Mouse (Mus musculus): ENCODE measurements at regions not wholly inside any gene's neighbourhood (a gene's known extent, or its start where the extent isn't known, plus 50 kb on each side); places are given as distances from the start of the nearest gene placed in this dataset.

- H3K36me3 ChIP-seq (ENCODE audit: control insufficient read depth, insufficient read depth), result no peaks in the 10 kb centered on the region
- H3K4me3 ChIP-seq, result no peak overlapping the region
- no peaks in the 10 kb centered on the region for H3K79me2 ChIP-seq (ENCODE audit: control insufficient read depth, insufficient read depth)
- no peak overlapping the region for H3ac ChIP-seq (ENCODE audit: control insufficient read depth, insufficient read length)
- TF ChIP-seq USF1 (IDR thresholded peaks at IDR 0.05; ENCODE audit: low read depth) (no peak), MYOD1 (IDR thresholded peaks at IDR 0.05; ENCODE audit: control insufficient read depth in 1 of 3, insufficient read length in 2 of 3, low read depth in 2 of 3) (peak in 1 of 3 experiments; percentile 12), TCF3 (IDR thresholded peaks at IDR 0.05; ENCODE audit: insufficient read length, low read depth) (no peak)
- H3K4me2 ChIP-seq (ENCODE audit: low read depth), result no peak overlapping the region
- no peaks in the 10 kb centered on the region for H3K27me3 ChIP-seq (ENCODE audit: control insufficient read depth, insufficient read depth, insufficient read length)
Measured at GRCm38 (mm10) chr13:45325736-45326293, 63.7 kb upstream of the Mylip start.

DNA sequence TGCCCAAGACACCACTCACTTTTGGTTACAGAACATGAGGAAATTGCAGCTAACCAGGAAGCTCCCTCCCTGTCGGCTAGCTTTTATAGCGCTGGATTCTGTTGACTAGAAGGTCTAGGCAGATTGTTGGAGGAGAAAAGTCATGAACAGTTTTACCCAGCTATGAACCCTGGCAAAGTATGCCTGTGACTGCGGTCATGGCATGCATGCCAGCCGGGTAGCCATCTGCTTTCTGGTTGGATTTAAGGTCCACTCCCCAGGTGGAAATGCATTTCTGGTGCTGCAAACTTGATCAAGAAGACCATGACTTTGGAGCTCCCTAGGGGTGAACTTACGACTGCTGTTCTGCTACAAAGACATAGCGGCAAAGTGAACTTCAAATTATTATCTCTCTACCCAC, 62.8 kb upstream of the Mylip start:
- Histone ChIP-seq H3K79me2 (ENCODE audit: control insufficient read depth, insufficient read depth) (no peaks in the 10 kb centered on the region), H3K36me3 (ENCODE audit: control insufficient read depth, insufficient read depth) (no peaks in the 10 kb centered on the region), H3ac (ENCODE audit: control insufficient read depth, insufficient read length) (no peak overlapping the region), H3K27me3 (ENCODE audit: control insufficient read depth, insufficient read depth, insufficient read length) (no peaks in the 10 kb centered on the region), H3K4me2 (ENCODE audit: low read depth) (no peak overlapping the region), H3K4me3 (no peak overlapping the region)
- no peak for TF ChIP-seq CEBPB (IDR thresholded peaks at IDR 0.05; ENCODE audit: insufficient read depth, poor library complexity, severe bottlenecking)
- no peak for TF ChIP-seq POLR2A (IDR thresholded peaks at IDR 0.05; ENCODE audit: insufficient read length, low read depth)
- TF ChIP-seq REST (IDR thresholded peaks at IDR 0.05; ENCODE audit: insufficient read depth, insufficient read length), result no peak
- TF ChIP-seq USF1 (IDR thresholded peaks at IDR 0.05; ENCODE audit: low read depth), result no peak
- no peak for TF ChIP-seq E2F4 (IDR thresholded peaks at IDR 0.05; ENCODE audit: insufficient read depth)
- no peak for TF ChIP-seq TCF12 (IDR thresholded peaks at IDR 0.05; ENCODE audit: insufficient read depth, poor library complexity, severe bottlenecking)
- TF ChIP-seq TCF3 (IDR thresholded peaks at IDR 0.05; ENCODE audit: insufficient read length, low read depth), result no peak
- no peak for TF ChIP-seq SRF (IDR thresholded peaks at IDR 0.05; ENCODE audit: control insufficient read depth, insufficient read length, low read depth)
- TF ChIP-seq MAX (IDR thresholded peaks at IDR 0.05; ENCODE audit: low read depth), result no peak
- TF ChIP-seq MYOG (IDR thresholded peaks at IDR 0.05; ENCODE audit: control insufficient read depth in 1 of 3, insufficient read depth in 1 of 3, insufficient read length in 2 of 3, low read depth in 2 of 3), result no peak
- TF ChIP-seq POLR2AphosphoS2 (IDR thresholded peaks at IDR 0.05; ENCODE audit: insufficient read length, low read depth), result no peak
- no peak for TF ChIP-seq MYOD1 (IDR thresholded peaks at IDR 0.05; ENCODE audit: control insufficient read depth in 1 of 3, insufficient read length in 2 of 3, low read depth in 2 of 3)

GRCm38 (mm10) chr13:45330561-45330960, 59.0 kb upstream of the Mylip start:
- no peak overlapping the region for H3ac ChIP-seq (ENCODE audit: control insufficient read depth, insufficient read length)
- H3K4me2 ChIP-seq (ENCODE audit: low read depth), result no peak overlapping the region
- no peak overlapping the region for H3K4me3 ChIP-seq
- TF ChIP-seq E2F4 (IDR thresholded peaks at IDR 0.05; ENCODE audit: insufficient read depth) (no peak), TCF12 (IDR thresholded peaks at IDR 0.05; ENCODE audit: insufficient read depth, poor library complexity, severe bottlenecking) (no peak), TCF3 (IDR thresholded peaks at IDR 0.05; ENCODE audit: insufficient read length, low read depth) (no peak), CEBPB (IDR thresholded peaks at IDR 0.05; ENCODE audit: insufficient read depth, poor library complexity, severe bottlenecking) (no peak), POLR2A (IDR thresholded peaks at IDR 0.05; ENCODE audit: insufficient read length, low read depth) (no peak), MAX (IDR thresholded peaks at IDR 0.05; ENCODE audit: low read depth) (no peak), USF1 (IDR thresholded peaks at IDR 0.05; ENCODE audit: low read depth) (no peak), MYOD1 (IDR thresholded peaks at IDR 0.05; ENCODE audit: control insufficient read depth in 1 of 3, insufficient read length in 2 of 3, low read depth in 2 of 3) (no peak), POLR2AphosphoS2 (IDR thresholded peaks at IDR 0.05; ENCODE audit: insufficient read length, low read depth) (no peak), MYOG (IDR thresholded peaks at IDR 0.05; ENCODE audit: control insufficient read depth in 1 of 3, insufficient read depth in 1 of 3, insufficient read length in 2 of 3, low read depth in 2 of 3) (no peak), REST (IDR thresholded peaks at IDR 0.05; ENCODE audit: insufficient read depth, insufficient read length) (no peak), SRF (IDR thresholded peaks at IDR 0.05; ENCODE audit: control insufficient read depth, insufficient read length, low read depth) (no peak)
- H3K27me3 ChIP-seq (ENCODE audit: control insufficient read depth, insufficient read depth, insufficient read length), result no peaks in the 10 kb centered on the region
- H3K36me3 ChIP-seq (ENCODE audit: control insufficient read depth, insufficient read depth), result no peaks in the 10 kb centered on the region
- no peaks in the 10 kb centered on the region for H3K79me2 ChIP-seq (ENCODE audit: control insufficient read depth, insufficient read depth)

DNA sequence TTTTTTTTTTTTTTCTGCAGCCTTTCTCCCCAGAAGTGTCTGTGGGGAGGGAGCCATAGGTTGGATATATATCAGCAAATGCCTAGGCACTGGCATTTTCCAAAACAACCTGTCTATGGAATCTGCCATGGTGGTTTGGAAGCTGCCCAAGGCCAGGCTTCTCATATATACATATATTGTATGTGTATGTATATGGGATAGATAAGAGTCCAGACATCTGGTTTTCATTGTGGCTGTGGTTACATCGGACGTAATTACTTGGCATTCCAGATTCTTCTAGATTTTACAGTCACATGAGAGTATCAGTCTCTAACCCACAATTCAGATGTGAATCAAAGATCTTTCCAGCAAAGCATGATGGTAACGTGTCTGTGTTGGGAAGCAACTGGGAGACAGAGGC, 57.5 kb upstream of the Mylip start:
- Histone ChIP-seq H3K79me2 (ENCODE audit: control insufficient read depth, insufficient read depth) (no peaks in the 10 kb centered on the region), H3ac (ENCODE audit: control insufficient read depth, insufficient read length) (no peak overlapping the region), H3K4me2 (ENCODE audit: low read depth) (no peak overlapping the region)

GRCm38 (mm10) chr13:45333634-45334033, 55.9 kb upstream of the Mylip start:
- H3K27me3 ChIP-seq (ENCODE audit: control insufficient read depth, insufficient read depth, insufficient read length), result no peaks in the 10 kb centered on the region
- no peak for TF ChIP-seq POLR2A (IDR thresholded peaks at IDR 0.05; ENCODE audit: insufficient read length, low read depth)
- no peak for TF ChIP-seq MAX (IDR thresholded peaks at IDR 0.05; ENCODE audit: low read depth)
- TF ChIP-seq SRF (IDR thresholded peaks at IDR 0.05; ENCODE audit: control insufficient read depth, insufficient read length, low read depth), result no peak
- TF ChIP-seq TCF3 (IDR thresholded peaks at IDR 0.05; ENCODE audit: insufficient read length, low read depth), result no peak
- TF ChIP-seq TCF12 (IDR thresholded peaks at IDR 0.05; ENCODE audit: insufficient read depth, poor library complexity, severe bottlenecking), result no peak
- no peak for TF ChIP-seq MYOG (IDR thresholded peaks at IDR 0.05; ENCODE audit: control insufficient read depth in 1 of 3, insufficient read depth in 1 of 3, insufficient read length in 2 of 3, low read depth in 2 of 3)
- no peaks in the 10 kb centered on the region for H3K36me3 ChIP-seq (ENCODE audit: control insufficient read depth, insufficient read depth)
- no peak overlapping the region for H3ac ChIP-seq (ENCODE audit: control insufficient read depth, insufficient read length)
- H3K4me3 ChIP-seq, result no peak overlapping the region
- H3K79me2 ChIP-seq (ENCODE audit: control insufficient read depth, insufficient read depth), result no peaks in the 10 kb centered on the region
- no peak overlapping the region for H3K4me2 ChIP-seq (ENCODE audit: low read depth)

More for the DNA sequence above, 57.5 kb upstream of the Mylip start:
- TF ChIP-seq USF1 (IDR thresholded peaks at IDR 0.05; ENCODE audit: low read depth) (no peak), SRF (IDR thresholded peaks at IDR 0.05; ENCODE audit: control insufficient read depth, insufficient read length, low read depth) (no peak), POLR2A (IDR thresholded peaks at IDR 0.05; ENCODE audit: insufficient read length, low read depth) (no peak), POLR2AphosphoS2 (IDR thresholded peaks at IDR 0.05; ENCODE audit: insufficient read length, low read depth) (no peak), REST (IDR thresholded peaks at IDR 0.05; ENCODE audit: insufficient read depth, insufficient read length) (no peak), TCF3 (IDR thresholded peaks at IDR 0.05; ENCODE audit: insufficient read length, low read depth) (no peak)
- Histone ChIP-seq H3K36me3 (ENCODE audit: control insufficient read depth, insufficient read depth) (no peaks in the 10 kb centered on the region), H3K27me3 (ENCODE audit: control insufficient read depth, insufficient read depth, insufficient read length) (no peaks in the 10 kb centered on the region), H3K4me3 (no peak overlapping the region)

Data from myocyte (in vitro differentiated cells).